Mouse (Mus musculus): ENCODE measurements around the gene Gm7792. TPM values are rescaled to one million over a fixed set of nuclear protein-coding genes. Genes with fewer than 3 reads are reported as not detected.
"Not testable (repeated sequence)": the region's sequence is repeated elsewhere in the genome, so short reads cannot be mapped to it uniquely, and the experiment has no call there.

Gene Gm7792
- not detected in 2 replicates for polyA plus RNA-seq (2012; rRNA removed)

GRCm38 (mm10) chr5:93843476-93843875, at the start of gene Gm7792:
Gm7792 (plus strand) TSS chr5:93843776.
- DNase-seq; H3K4me3 ChIP-seq (replicated peaks; ENCODE audit: extremely low read depth, low read depth, low read length); H3K4me1 ChIP-seq (ENCODE audit: control insufficient read depth, insufficient read depth, low read length): not testable (repeated sequence)
- WGBS: 79% methylated on average over 1 of the region's 2 CpGs

Other genes starting within 250 kb of the Gm7792 start
- not detected in 2 replicates for gene C87414, start 172.2 kb upstream of the Gm7792 start, polyA plus RNA-seq (2012; rRNA removed)
- gene Gm16429, start 85.3 kb downstream of the Gm7792 start, polyA plus RNA-seq (2012; rRNA removed): not detected in 2 replicates
- not detected in 2 replicates for gene BC061212, start 226.8 kb downstream of the Gm7792 start, polyA plus RNA-seq (2012; rRNA removed)
- gene Gm6351, start 232.6 kb downstream of the Gm7792 start, polyA plus RNA-seq (2012; rRNA removed): not detected in 2 replicates